Mouse (Mus musculus): Measurements from ENCODE around the gene Vezf1. TPM values are rescaled to one million over a fixed set of nuclear protein-coding genes. Genes with fewer than 3 reads are reported as not detected.
"Not testable (repeated sequence)": the region's sequence is repeated elsewhere in the genome, so short reads cannot be mapped to it uniquely, and the experiment has no call there.

Gene Vezf1
- polyA plus RNA-seq, 1 experiment, result 14.2 TPM

DNA sequence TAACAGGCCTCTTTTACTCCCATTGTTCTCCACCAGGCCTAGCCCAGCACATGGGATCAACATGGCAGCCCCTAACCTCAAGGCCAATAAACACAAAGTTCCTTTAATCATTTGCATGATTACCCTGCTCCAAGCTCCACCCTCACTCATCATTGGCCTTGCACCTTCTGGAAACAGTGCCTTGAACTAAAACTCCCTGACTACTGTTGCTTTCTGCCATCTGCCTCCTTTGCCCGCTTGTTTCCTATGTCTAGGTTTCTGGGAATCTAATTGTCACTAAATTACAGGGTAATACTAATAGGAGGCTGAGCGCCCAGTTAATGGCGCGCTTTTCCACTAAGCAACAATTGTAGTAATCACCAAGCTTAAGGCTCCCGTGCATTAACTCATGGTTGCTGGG, 36.3 kb upstream of the Vezf1 start:
- H3K4me1 ChIP-seq (ENCODE audit: control insufficient read depth, insufficient read depth, insufficient read length), result no peaks in the 10 kb centered on the region
- no peak overlapping the region for H3K27ac ChIP-seq (ENCODE audit: insufficient read depth, low read length)
- no peaks in the 10 kb centered on the region for H3K27me3 ChIP-seq (ENCODE audit: control insufficient read depth, insufficient read depth, low read length)
- 96% methylated on average over 5 of the region's 5 CpGs for WGBS
- H3K36me3 ChIP-seq (ENCODE audit: control insufficient read depth, insufficient read depth, low read length), result no peaks in the 10 kb centered on the region
- DNase-seq (ENCODE audit: low read depth in 1 of 2, low spot score in 2 of 2), result no peak
- TF ChIP-seq POLR2A (IDR thresholded peaks at IDR 0.05; ENCODE audit: low read depth, low read length) (no peak), CTCF (IDR thresholded peaks at IDR 0.05; ENCODE audit: extremely low read depth, insufficient read depth, insufficient read length, insufficient replicate concordance) (no peak)
- no peak overlapping the region for H3K4me3 ChIP-seq (ENCODE audit: extremely low read depth, insufficient read depth, insufficient read length)

DNA sequence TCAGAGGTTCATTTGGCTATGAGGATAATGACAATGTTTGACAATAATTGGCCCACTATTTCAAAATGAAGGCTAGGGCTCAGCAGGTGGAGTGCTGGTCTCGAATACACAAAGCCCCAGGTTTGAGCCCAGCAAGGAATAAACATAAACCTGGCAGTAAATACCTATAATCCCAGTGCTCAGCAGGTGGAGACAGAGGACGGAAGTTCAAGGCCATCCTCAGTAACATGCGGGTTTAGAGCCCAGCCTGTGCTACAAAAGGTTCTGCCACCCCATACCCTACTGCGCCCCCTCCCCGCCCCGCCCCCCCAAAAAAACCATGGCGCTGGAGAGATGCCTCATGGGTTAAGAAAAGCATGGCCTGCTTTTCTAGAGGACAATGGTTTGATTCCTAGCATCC, 32.1 kb upstream of the Vezf1 start:
- TF ChIP-seq POLR2A (IDR thresholded peaks at IDR 0.05; ENCODE audit: low read depth, low read length) (no peak), CTCF (IDR thresholded peaks at IDR 0.05; ENCODE audit: extremely low read depth, insufficient read depth, insufficient read length, insufficient replicate concordance) (no peak)
- Histone ChIP-seq H3K4me1 (ENCODE audit: control insufficient read depth, insufficient read depth, insufficient read length) (no peaks in the 10 kb centered on the region), H3K4me3 (ENCODE audit: extremely low read depth, insufficient read depth, insufficient read length) (no peak overlapping the region), H3K27ac (ENCODE audit: insufficient read depth, low read length) (no peak overlapping the region), H3K27me3 (ENCODE audit: control insufficient read depth, insufficient read depth, low read length) (no peaks in the 10 kb centered on the region), H3K36me3 (ENCODE audit: control insufficient read depth, insufficient read depth, low read length) (no peaks in the 10 kb centered on the region)
- DNase-seq (ENCODE audit: low read depth in 1 of 2, low spot score in 2 of 2), result no peak
- 95% methylated on average over 7 of the region's 7 CpGs for WGBS

DNA sequence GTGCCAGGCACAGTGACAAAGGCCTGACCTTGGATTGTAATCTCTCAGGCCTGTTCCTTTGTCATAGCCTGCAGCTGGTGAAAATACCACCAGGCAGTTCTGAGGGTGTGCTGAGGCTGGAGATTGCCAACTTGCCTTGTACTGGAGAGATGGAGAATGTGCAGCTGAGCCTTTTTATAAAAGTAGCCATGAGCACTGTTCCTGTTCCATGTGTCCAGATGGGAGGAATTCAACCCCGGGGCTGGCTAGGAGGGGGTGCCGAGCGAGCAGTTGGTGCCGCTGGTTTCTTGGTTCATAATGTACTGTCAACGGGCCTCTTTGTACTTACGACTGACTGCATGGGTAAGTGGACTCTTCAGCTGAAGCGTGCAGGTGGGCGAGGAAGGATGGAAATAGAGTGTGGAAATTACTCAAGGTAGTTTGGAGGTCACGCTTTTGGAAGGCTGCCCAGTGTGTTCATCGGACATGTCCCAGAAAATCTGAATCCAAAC, 31.3 kb upstream of the Vezf1 start:
- TF ChIP-seq POLR2A (IDR thresholded peaks at IDR 0.05; ENCODE audit: low read depth, low read length) (no peak), CTCF (IDR thresholded peaks at IDR 0.05; ENCODE audit: extremely low read depth, insufficient read depth, insufficient read length, insufficient replicate concordance) (no peak)
- Histone ChIP-seq H3K36me3 (ENCODE audit: control insufficient read depth, insufficient read depth, low read length) (no peaks in the 10 kb centered on the region), H3K27ac (ENCODE audit: insufficient read depth, low read length) (no peak overlapping the region), H3K4me3 (ENCODE audit: extremely low read depth, insufficient read depth, insufficient read length) (no peak overlapping the region), H3K4me1 (ENCODE audit: control insufficient read depth, insufficient read depth, insufficient read length) (no peaks in the 10 kb centered on the region), H3K27me3 (ENCODE audit: control insufficient read depth, insufficient read depth, low read length) (no peaks in the 10 kb centered on the region)
- DNase-seq (ENCODE audit: low read depth in 1 of 2, low spot score in 2 of 2), result no peak
- WGBS, result 92% methylated on average over 10 of the region's 10 CpGs

DNA sequence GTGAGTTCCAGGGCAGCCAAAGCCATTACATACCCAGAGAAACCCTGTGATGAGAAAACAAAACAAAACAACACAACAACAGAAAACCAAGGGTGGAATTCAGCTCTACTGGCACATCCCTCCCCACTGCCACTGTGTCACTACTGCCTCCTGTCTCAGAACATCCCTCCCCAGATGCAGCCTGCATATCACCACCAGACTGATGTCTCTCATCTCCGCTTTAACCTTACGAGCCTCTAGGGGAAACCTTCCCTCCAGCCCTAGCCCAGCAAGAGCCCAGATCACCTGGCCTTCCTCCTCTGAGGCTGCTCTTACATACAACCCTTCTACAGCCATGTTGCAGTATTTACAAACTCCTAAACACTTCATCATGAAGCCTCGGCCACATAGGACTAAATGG, 30.7 kb upstream of the Vezf1 start:
- H3K4me1 ChIP-seq (ENCODE audit: control insufficient read depth, insufficient read depth, insufficient read length), result no peaks in the 10 kb centered on the region
- WGBS, result 88% methylated on average over 3 of the region's 3 CpGs
- no peak overlapping the region for H3K4me3 ChIP-seq (ENCODE audit: extremely low read depth, insufficient read depth, insufficient read length)
- TF ChIP-seq CTCF (IDR thresholded peaks at IDR 0.05; ENCODE audit: extremely low read depth, insufficient read depth, insufficient read length, insufficient replicate concordance) (no peak), POLR2A (IDR thresholded peaks at IDR 0.05; ENCODE audit: low read depth, low read length) (no peak)
- DNase-seq (ENCODE audit: low read depth in 1 of 2, low spot score in 2 of 2), result no peak
- no peaks in the 10 kb centered on the region for H3K27me3 ChIP-seq (ENCODE audit: control insufficient read depth, insufficient read depth, low read length)
- no peaks in the 10 kb centered on the region for H3K36me3 ChIP-seq (ENCODE audit: control insufficient read depth, insufficient read depth, low read length)
- no peak overlapping the region for H3K27ac ChIP-seq (ENCODE audit: insufficient read depth, low read length)

DNA sequence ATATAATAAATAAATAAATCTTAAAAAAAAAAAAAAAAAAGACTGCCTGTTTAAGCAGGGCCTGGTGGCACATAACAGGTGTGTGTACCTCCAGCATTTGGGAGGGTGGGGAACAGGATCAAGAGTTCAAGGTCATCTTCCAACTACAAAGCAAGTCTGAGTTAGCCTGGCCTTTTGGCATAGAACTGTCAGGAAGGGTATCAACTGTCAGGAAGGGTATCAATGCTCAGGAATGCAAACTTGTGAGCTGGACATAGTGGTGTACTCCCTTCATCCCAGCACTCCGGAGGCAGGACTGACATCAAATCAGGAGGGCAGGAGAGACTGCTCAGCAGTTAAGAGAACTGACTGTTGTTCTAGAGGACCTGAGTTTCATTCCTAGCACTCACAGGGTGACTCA, 29.0 kb upstream of the Vezf1 start:
- no peaks in the 10 kb centered on the region for H3K27me3 ChIP-seq (ENCODE audit: control insufficient read depth, insufficient read depth, low read length)
- H3K4me3 ChIP-seq (ENCODE audit: extremely low read depth, insufficient read depth, insufficient read length), result no peak overlapping the region
- no peak for TF ChIP-seq CTCF (IDR thresholded peaks at IDR 0.05; ENCODE audit: extremely low read depth, insufficient read depth, insufficient read length, insufficient replicate concordance)
- TF ChIP-seq POLR2A (IDR thresholded peaks at IDR 0.05; ENCODE audit: low read depth, low read length), result no peak
- no peaks in the 10 kb centered on the region for H3K36me3 ChIP-seq (ENCODE audit: control insufficient read depth, insufficient read depth, low read length)
- DNase-seq (ENCODE audit: low read depth in 1 of 2, low spot score in 2 of 2), result no peak
- 94% methylated on average over 1 of the region's 1 CpGs for WGBS
- no peaks in the 10 kb centered on the region for H3K4me1 ChIP-seq (ENCODE audit: control insufficient read depth, insufficient read depth, insufficient read length)
- H3K27ac ChIP-seq (ENCODE audit: insufficient read depth, low read length), result no peak overlapping the region

DNA sequence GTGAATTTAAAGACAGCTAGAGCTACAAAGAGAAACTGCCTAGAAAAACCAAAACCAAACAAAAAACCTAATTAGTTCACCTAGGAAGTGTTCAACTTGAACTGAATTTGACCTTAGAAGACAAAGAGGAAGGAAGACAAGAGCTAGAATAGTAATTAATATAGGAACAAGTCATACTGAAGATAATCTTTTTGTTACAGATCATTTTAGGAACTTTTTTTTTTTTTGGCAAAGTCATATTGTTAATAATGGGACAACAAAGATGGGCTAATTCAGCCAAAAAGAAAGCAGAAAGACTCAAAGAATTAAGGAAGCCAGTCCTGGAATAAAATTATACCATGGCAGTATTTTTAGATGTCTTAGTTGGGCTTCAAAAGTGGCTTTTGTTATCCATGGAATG, 23.8 kb upstream of the Vezf1 start:
- peaks cover 4% of the 10 kb centered on the region; the same call in 1 of the 2 replicates for H3K4me1 ChIP-seq (ENCODE audit: control insufficient read depth, insufficient read depth, insufficient read length)
- no peak for DNase-seq (ENCODE audit: low read depth in 1 of 2, low spot score in 2 of 2)
- no peak overlapping the region for H3K27ac ChIP-seq (ENCODE audit: insufficient read depth, low read length)
- no peak overlapping the region for H3K4me3 ChIP-seq (ENCODE audit: extremely low read depth, insufficient read depth, insufficient read length)
- H3K36me3 ChIP-seq (ENCODE audit: control insufficient read depth, insufficient read depth, low read length), result peaks cover 2% of the 10 kb centered on the region
- TF ChIP-seq CTCF (IDR thresholded peaks at IDR 0.05; ENCODE audit: extremely low read depth, insufficient read depth, insufficient read length, insufficient replicate concordance), result no peak
- no peaks in the 10 kb centered on the region for H3K27me3 ChIP-seq (ENCODE audit: control insufficient read depth, insufficient read depth, low read length)

DNA sequence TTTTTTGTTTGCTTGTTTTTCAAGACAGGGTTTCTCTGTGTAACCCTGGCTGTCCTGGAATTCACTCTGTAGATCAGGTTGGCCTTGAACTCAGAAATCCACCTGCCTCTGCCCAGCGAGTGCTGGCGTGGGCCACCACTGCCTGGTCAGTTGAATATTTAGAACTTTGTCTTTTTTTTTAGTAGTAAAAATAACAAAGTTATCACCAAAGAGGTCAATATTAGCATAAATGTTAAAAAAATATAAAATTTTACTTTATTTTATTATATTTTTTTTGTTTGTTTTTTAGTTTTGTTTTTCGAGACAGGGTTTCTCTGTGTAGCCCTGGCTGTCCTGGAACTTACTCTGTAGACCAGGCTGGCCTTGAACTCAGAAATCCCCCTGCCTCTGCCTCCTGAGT, 22.9 kb upstream of the Vezf1 start:
- WGBS, result 96% methylated on average over 3 of the region's 3 CpGs
- not testable (repeated sequence) for H3K27ac ChIP-seq (ENCODE audit: insufficient read depth, low read length); DNase-seq (ENCODE audit: low read depth in 1 of 2, low spot score in 2 of 2); H3K4me3 ChIP-seq (ENCODE audit: extremely low read depth, insufficient read depth, insufficient read length); H3K4me1 ChIP-seq (ENCODE audit: control insufficient read depth, insufficient read depth, insufficient read length); H3K36me3 ChIP-seq (ENCODE audit: control insufficient read depth, insufficient read depth, low read length); H3K27me3 ChIP-seq (ENCODE audit: control insufficient read depth, insufficient read depth, low read length)
